Mouse (Mus musculus): Measurements from ENCODE around the gene Timm10.

- TF ChIP-seq ZNF384 (IDR thresholded peaks at IDR 0.05; ENCODE audit: low read depth, low read length) (no peak), ZC3H11A (IDR thresholded peaks at IDR 0.05; ENCODE audit: low read depth, low read length) (no peak), CTCF (IDR thresholded peaks at IDR 0.05 in 2 of 3, conservative IDR thresholded peaks at IDR 0.05 in 1 of 3; ENCODE audit: control insufficient read depth in 1 of 3, insufficient read depth in 1 of 3, low read depth in 2 of 3, low read length in 3 of 3, poor library complexity in 1 of 3, severe bottlenecking in 1 of 3) (no peak), POLR2A (IDR thresholded peaks at IDR 0.05; ENCODE audit: control insufficient read depth in 1 of 2, insufficient read depth in 1 of 2, low read depth in 1 of 2, low read length in 2 of 2, poor library complexity in 1 of 2) (no peak), SMC3 (IDR thresholded peaks at IDR 0.05; ENCODE audit: low read depth, low read length) (no peak), JUND (IDR thresholded peaks at IDR 0.05; ENCODE audit: low read depth, low read length) (no peak), MAFK (IDR thresholded peaks at IDR 0.05; ENCODE audit: borderline replicate concordance, low read depth, low read length) (no peak), HCFC1 (IDR thresholded peaks at IDR 0.05; ENCODE audit: low read depth, low read length) (no peak), TBP (IDR thresholded peaks at IDR 0.05; ENCODE audit: low read depth, low read length) (no peak), TCF12 (IDR thresholded peaks at IDR 0.05; ENCODE audit: low read depth, low read length) (no peak), POLR2AphosphoS5 (IDR thresholded peaks at IDR 0.05; ENCODE audit: borderline replicate concordance, low read depth, low read length) (no peak)
Measured at GRCm38 (mm10) chr2:84777706-84778105, 49.1 kb upstream of the Timm10 start.
